Mouse (Mus musculus): ENCODE data around the gene Syn2.
"Not testable (repeated sequence)": the region's sequence is repeated elsewhere in the genome, so short reads cannot be mapped to it uniquely, and the experiment has no call there.

Syn2 gene

GRCm38 (mm10) chr6:115174845-115175244 is 40.1 kb downstream of the Syn2 start:
- in situ Hi-C loops (cut with MboI): no loop called here

GRCm38 (mm10) chr6:115178826-115179225 is 44.1 kb downstream of the Syn2 start:
- in situ Hi-C loops (cut with MboI): no loop called here

DNA sequence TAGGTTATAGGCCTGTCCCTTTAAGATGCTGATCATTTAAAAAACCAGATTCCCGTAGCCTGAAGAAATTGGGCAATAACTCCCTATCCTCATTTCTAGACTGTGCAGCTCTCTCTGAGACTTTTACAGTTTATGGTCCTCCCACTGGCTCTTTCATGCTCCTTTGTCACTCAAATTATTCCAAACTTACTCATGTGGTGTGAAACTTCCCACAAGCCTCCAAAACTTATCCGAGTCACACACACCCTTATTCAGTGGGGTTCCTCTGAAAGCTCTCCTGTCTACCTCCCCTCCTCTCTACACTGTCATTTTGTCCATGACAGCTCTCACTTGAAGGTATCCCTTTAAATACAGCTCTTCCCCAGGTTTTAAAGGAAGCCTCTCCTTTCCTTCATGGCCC is 46.4 kb downstream of the Syn2 start:
- in situ Hi-C loops (cut with MboI): no loop called here

- in situ Hi-C loops (cut with MboI): no loop called here
These were observed 56.4 kb downstream of the Syn2 start for GRCm38 (mm10) chr6:115191111-115191510.

GRCm38 (mm10) chr6:115200753-115201152 is 66.1 kb downstream of the Syn2 start:
- in situ Hi-C loops (cut with MboI): no loop called here

DNA sequence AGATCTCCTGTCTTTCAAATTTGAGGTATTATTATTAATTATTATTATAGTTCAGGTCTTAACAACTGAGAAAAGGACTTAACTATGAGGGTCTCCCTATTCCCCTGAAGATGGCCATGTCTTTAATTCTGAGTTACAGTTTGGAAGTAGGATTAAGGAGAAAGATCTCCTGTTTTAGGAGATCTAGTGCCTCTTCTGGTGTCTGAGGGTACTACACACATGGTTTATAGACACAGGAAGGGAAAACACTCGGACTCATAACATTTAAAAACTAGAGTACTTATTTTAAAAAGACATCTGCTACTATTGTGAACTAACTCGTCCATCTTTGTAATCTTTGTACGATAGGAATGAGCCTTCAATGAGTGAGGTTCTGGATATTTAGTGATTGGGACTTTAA is 68.3 kb downstream of the Syn2 start:
- in situ Hi-C loops (cut with MboI): no loop called here

GRCm38 (mm10) chr6:115210187-115210586 is 75.5 kb downstream of the Syn2 start:
- in situ Hi-C loops (cut with MboI): no loop called here

DNA sequence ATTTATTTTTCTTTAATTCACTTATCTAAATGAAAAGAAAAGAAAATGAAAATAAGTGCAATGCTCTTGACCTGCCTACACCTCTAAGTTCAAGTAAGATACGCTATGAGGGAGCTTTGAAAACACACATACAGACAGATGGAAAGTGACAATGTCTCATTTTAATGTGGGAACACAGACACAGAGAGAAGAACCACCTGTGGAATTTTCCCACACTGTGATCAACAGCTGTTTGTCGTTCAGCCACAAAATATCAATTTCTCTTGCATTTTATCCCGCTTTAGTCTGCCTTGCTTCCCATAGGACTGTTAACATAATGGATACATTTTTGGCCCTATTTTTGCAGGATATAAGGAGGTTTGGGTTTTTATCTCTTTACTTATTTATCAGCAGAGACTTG is 76.1 kb downstream of the Syn2 start:
- in situ Hi-C loops (cut with MboI): no loop called here

DNA sequence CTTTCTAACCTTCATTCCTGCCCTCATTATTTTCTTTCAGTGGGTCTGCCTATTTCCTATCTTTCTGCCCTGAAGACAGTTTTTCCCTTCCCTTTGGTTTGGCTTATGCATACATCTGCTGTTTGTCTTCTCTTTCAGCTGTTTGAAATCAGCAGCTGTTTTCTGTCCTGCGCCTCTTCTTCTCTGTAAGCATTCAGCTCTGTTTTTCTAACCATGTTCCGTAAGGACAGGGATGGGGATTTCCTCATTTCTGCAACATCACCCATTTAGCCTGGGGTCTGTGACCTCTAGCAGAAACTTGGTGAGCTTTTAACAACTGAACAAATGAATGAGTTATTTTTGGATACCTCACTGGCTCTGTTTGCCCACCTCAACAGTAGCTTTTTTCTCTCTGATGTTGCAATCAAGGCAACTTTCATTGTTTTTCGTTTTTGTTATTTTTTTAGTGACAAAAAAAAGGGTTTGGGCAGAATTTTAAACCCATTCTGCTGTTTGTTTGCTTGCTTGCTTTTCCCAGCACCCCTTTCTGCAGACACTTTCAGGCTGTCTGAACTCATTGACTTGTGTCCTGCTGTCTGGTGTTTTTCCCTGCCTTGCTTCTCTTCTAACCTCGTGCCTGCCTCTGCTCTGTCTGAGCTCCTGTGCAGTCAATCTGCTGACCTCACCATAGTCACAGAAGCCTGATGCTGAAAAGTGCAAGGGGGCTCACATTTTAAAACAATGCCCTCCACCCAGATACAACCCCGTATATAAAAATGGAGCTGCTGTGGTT is 77.6 kb downstream of the Syn2 start:
- in situ Hi-C loops (cut with MboI): no loop called here

DNA sequence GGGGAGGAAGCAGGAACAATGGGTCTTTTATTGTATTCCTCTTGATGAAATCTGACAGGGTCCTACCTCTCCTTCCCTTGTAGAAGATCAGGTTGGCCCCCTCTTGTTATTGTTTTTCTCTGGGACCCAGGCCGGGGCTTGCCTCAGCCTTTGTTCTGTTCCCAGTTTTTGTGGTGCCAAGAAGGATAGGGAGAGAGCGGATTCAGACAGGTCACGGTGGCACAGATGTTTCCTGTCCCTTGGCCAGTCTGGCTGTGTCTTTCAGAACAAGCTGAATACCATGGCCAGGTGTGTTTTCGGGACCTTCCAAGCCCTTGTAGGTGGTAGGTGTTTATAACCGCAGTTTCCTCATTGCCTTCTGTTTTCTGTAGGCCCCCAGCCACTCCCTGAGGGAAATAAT is 78.4 kb downstream of the Syn2 start:
- in situ Hi-C loops (cut with MboI): no loop called here

DNA sequence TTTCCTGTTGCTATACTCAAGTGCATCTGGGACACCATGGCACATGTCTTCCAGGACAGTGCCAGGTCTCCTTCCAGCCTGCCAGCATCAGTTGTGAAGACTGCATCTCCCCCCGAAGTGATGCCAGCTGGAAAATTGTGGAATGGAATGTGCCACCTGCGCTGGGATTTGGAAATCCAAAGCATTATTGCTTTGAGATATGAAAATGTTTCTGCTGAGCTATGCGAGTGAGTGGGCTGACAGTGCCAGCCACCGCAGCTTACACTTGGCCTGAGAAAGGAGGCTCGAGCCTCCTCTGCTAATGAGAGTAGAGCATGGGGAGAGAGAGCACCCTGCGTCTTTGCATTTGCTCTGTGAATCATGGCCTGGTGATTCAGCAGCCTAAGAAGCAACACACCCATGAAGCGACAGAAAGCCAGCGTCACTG is 86.5 kb downstream of the Syn2 start:
- in situ Hi-C loops (cut with MboI): no loop called here

DNA sequence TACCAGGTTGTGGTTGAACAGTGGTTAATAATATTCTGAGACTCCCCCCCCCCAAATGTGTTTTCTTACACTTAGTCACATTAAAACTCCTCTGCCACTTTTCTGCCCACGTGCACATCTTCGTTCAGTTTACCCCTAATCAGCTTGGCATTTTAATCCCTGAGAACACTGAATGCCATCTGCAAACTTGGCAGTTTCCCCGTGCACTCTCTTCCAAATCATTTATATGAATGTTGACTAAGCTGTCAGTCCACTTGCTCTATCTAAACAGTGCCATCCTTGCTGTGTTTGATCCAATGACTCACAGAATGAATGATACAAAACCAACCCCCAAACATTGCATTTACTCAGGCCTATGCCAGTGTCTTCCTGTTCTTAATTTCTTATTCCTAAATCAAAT is 90.8 kb downstream of the Syn2 start:
- in situ Hi-C loops (cut with MboI): no loop called here

DNA sequence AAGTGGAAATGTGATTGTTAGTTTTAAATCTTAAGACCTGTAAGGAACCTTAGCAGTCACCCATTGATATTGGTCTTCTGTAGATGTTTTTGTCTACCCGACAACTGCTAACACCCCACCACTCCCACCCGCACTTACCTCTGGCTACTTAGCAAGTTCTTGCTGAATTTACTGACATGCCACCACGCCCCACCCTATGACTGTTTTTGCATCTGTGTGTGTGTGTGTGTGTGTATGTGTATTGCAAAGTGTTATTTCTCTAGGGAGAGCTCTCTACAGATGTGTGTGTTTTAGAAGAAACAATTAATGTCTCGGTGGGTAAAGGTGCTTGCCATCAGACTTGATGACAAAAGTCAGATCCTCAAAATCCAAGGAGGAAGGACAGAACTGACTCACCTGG is 92.3 kb downstream of the Syn2 start, which contains the start of gene Gm17482:
TSS of gene Gm17482 (plus strand) at position 301 of the 400 bp plus-strand sequence.
- in situ Hi-C loops (cut with MboI): no loop called here

GRCm38 (mm10) chr6:115227529-115227928 is 92.8 kb downstream of the Syn2 start:
- in situ Hi-C loops (cut with MboI): no loop called here

DNA sequence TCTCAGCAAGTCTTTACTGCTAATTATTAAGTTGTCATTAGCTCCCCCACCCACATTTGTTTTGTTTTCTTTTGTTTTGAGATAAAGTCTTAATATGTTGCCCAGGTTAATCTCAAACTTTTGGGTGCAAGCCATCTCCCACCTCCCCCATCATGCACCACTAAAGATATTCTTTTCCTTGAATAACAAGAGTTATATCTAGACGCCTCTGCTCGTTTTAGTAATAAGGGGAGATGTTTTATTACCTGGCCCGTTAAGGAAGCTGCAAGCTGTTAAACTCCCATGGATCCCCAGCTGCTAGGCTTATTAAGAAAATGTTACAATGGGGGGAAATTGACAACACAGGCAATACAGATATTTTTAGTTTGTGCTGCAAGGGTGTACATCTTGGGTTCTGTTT is 95.9 kb downstream of the Syn2 start:
- in situ Hi-C loops (cut with MboI): no loop called here

- in situ Hi-C loops (cut with MboI): no loop called here
These were observed 97.1 kb downstream of the Syn2 start for GRCm38 (mm10) chr6:115231836-115232235.

DNA sequence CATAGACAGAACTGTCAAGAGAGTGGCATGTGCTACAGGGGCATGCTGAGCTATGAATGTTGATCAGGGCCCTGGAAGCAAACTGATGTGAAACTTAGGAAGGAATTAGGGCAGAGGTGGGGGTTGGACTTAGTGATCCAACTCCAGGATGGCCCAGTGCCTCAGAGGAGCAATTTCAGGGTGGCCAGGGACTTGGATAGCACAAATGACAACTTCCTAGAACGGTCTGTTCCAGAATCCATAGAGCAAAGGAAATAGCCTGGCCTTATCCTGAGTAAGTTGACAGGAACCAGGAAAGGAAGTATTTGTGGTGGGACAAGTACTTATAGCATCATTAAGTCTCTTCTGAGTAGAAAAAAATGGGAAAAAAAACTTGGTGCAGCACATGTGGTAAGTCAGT is 97.9 kb downstream of the Syn2 start:
- in situ Hi-C loops (cut with MboI): no loop called here

- in situ Hi-C loops (cut with MboI): no loop called here
These were observed 103.6 kb downstream of the Syn2 start for GRCm38 (mm10) chr6:115238031-115239027.

- in situ Hi-C loops (cut with MboI): no loop called here
These were observed 104.6 kb downstream of the Syn2 start for GRCm38 (mm10) chr6:115239335-115239734.

DNA sequence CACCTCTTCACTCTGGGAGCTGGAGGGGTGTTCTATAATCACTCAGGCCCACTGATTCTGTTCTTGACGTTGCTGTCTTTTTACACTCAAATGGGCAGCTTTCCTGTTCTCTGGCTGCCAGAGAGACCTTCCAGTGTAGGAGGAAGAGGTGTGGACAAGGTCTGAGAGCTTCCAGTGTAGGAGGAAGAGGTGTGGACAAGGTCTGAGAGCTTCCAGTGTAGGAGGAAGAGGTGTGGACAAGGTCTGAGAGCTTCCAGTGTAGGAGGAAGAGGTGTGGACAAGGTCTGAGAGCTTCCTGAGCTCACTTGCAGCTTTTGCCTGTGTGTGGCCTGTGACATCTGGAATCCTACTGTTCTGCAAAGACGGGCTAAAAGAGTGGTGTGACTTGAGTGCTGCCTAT is 105.7 kb downstream of the Syn2 start:
- in situ Hi-C loops (cut with MboI): not testable (repeated sequence)

DNA sequence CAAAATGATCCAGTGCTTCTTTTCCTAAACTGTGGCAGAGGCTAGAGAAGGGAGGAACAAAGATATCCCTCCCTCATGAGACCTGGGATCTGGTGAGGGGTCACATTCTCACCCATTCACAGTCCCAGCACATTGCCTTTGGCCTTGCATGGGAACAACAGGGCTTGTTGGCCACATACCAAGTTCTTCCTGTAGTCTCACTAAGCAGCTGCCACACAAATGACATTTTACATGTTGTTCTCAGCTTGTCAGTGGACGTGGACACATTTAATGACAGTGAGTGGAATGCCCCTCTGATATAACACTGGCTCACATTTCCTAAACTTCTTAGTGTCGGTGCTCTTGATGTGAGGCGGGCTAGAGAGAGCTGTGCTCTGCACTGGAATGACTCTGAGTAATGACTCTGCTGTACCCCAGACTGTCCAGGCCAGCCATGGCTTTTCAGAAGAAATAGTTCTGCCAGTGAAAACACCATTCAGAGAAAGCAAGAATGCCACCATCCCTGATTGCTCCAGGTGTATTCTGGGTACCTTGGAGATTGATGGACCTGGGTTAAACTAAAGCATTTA is 106.5 kb downstream of the Syn2 start:
- in situ Hi-C loops (cut with MboI): no loop called here

GRCm38 (mm10) chr6:115241939-115242338 is 107.2 kb downstream of the Syn2 start:
- in situ Hi-C loops (cut with MboI): no loop called here

Data from mature B cell (primary cell).